Mouse (Mus musculus): Measurements from ENCODE around the gene Spaar.
"Not testable (repeated sequence)": the region's sequence is repeated elsewhere in the genome, so short reads cannot be mapped to it uniquely, and the experiment has no call there.

The Spaar gene

GRCm38 (mm10) chr4:43729126-43729525 is 708 bp upstream of the Spaar start:
- no peak for DNase-seq

GRCm38 (mm10) chr4:43730750-43731297 is 990 bp downstream of the Spaar start:
- DNase-seq, result no peak

DNA sequence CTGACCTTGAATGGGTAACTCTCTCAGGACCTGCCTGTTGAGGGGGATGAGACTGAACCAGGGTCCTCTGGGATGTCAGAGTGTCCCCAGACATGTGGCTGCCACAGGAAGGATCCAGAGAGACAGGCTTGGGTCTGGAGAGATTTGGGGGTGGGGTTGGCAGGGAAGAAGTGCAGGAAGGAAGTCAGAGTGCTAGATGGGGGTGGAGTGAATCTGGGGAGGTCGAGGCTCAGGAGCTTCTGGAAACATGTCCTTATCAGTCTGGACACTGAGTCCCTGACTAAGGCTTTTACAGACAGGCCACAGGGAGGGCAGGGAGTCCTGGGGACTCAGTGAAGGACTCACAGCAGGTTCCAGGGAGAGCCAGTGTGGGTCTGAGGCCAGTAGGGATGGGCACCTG is 2.3 kb downstream of the Spaar start:
- DNase-seq, result no peak

GRCm38 (mm10) chr4:43733186-43733585 is 3.4 kb downstream of the Spaar start:
- DNase-seq, result no peak

GRCm38 (mm10) chr4:43737144-43737543 is 7.3 kb downstream of the Spaar start:
- DNase-seq, result no peak

GRCm38 (mm10) chr4:43738989-43739674 is 9.3 kb downstream of the Spaar start:
- no peak for DNase-seq

- DNase-seq, result no peak
Observed at GRCm38 (mm10) chr4:43741526-43741925, 11.7 kb downstream of the Spaar start.

GRCm38 (mm10) chr4:43742637-43743036 is 12.8 kb downstream of the Spaar start:
- DNase-seq, result no peak

- no peak for DNase-seq
Observed at GRCm38 (mm10) chr4:43743099-43743498, 13.3 kb downstream of the Spaar start.

GRCm38 (mm10) chr4:43745187-43745586 is 15.4 kb downstream of the Spaar start:
- DNase-seq, result no peak

- no peak for DNase-seq
Observed at GRCm38 (mm10) chr4:43757213-43757612, 27.4 kb downstream of the Spaar start.

DNA sequence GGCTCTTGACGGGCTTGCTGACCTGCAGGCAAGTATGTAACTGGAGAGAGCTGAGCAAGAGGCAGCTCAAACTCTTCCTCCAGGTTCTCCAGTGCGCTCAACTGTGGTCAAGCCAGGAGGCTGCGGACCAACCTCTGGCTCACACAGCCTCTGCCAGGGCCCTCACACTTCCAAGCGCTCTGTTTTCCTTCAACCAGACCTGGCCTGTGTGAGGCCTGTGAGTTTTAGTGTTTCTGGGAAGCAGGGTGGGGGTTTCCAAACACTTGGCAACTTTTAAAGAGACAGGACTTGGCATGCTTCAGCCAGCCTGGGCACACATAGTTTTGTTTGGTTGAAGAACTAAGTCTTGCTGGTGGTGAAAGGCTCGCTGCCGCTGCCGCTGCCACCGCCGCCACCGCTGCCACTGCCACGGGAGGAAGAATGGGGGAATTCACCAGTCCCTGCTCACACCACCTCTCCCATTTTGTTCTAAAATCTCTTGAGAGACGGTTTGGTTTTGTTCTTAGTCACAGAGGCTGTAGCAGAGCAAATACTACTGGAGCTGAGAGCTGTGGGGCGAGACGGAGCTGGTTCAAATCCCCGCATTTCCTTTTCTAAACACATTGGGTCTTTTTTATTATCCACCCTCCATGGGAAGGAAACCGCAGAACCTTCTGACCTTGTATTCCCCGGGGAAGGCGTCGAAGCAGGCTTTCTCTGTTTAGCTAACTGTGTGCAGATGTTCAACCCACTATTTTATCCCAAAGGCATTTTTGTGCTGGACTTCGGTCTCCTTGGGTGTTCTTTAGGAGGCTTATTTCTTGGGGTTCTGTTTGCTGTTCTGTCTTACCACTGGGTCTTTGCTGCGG is 30.0 kb downstream of the Spaar start:
- no peak for DNase-seq

DNA sequence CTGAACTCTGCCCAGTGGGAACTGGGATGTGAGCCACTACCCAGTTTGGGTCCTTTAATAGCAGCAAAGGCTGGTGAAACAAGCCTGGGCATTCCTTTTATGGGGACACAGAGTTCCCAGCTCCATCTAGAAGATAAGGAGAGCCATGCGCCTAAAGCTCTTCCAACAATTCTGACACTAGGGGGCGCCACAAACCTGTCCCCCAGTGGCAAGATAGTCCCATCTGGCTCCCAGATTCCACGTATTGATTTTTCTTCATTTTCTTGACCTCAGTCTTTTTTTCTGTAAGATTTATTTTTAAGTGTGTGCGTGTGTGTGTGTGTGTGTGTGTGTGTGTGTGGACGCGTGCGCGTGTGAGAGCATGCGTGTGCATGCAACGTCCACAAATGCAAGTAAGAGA is 30.6 kb downstream of the Spaar start:
- DNase-seq, result no peak

DNA sequence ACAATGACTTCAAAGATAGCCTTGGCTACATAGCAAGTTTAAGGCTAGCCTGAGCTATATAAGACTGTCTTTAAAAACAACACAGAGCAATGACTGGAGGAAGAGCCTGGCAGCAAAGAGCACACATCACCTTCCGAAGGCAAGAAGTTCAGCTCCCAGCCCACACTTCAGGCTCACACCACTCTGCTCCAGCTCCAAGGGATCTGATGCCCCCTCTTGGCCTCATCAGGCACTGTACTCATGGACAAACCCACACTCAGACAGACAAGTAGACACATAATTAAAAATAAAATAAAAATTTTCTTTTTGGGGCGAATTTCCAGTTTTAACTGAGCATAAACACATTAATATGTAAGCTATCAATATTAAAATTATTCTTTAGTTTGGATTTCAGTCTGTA is 31.5 kb downstream of the Spaar start:
- DNase-seq, result no peak

DNA sequence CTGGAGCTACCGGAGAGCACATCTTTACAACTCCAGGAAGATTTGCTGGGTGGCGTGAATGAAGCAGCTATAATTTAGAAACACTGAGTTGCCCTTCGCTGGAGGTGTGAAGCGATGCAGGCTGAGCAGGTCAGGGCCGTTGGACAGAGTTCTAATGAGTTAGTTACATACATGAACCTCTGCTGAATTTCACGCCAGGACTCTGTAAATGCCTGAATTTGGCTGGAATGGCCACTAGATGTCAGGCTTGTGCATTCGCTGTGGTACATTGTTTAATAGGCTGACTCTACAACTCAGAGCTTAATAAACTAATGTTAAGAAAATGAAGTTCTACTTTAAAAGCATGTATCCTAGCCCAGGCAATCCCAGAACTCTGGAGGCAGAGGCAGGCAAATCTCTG is 33.6 kb downstream of the Spaar start:
- DNase-seq, result no peak

DNA sequence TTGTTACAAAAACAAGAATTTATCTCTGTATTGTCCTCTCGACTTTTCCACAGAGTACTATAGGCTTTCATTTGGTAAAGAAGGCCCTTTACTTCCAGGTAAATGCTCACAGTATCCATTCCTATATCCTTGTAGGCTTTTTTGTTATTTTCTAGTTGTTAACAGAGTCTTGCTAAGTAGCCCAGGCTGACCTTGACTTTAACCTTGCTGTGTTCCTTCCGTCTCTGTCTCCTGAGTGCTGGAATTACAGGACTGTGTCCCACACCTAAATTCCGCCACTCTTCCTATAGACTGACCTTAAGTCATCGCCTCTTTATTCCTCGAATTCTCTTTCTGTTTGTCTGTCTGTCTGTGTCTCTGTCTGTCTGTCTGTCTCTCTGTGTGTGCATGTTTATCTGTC is 38.5 kb downstream of the Spaar start:
- no peak for DNase-seq

DNA sequence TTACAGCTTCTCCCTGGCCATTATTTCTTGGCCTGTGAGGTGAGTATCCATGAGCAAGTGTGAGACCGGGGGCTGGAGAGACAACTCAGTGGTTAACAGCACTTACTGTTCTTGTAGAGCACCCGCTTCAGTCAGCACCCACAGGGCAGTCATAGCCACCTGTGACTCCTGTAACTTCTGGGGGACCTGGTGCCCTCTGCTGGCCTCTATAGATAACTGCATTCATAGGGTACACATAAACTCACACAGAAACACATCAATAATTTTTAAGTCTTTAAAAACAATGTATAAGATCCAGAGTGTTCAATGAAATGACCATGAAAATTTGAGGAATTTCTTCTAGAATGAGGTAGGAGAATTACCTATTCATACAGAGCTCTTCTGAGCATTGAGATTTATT is 39.5 kb downstream of the Spaar start:
- no peak for DNase-seq

GRCm38 (mm10) chr4:43770909-43771308 is 41.1 kb downstream of the Spaar start, which contains the start of gene Olfr159:
Olfr159 (minus strand) TSS chr4:43771009.
- DNase-seq, result no peak

- DNase-seq, result no peak
Observed at GRCm38 (mm10) chr4:43771626-43772025, 41.8 kb downstream of the Spaar start.

GRCm38 (mm10) chr4:43772304-43772703 is 42.5 kb downstream of the Spaar start:
- no peak for DNase-seq

DNA sequence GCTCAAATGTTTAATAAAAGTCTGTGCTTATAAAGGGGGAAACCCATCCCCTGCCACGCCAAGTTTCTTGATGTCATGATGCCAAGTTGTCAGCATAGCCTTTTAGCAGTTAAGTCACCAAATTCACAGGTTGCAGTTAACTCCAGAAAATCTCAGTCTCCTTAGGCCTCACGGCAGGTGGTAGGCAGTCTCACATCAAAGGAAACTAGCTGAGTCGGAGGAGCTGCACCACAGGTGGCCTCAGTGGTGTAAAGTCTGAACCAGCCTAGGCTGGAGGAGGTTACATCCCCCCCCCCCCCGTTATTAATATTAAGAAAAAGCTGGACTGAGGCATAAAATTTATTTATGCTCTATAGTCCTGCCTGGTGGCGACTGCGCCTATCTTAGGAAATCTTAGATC is 65.5 kb downstream of the Spaar start:
- DNase-seq, result no peak

DNA sequence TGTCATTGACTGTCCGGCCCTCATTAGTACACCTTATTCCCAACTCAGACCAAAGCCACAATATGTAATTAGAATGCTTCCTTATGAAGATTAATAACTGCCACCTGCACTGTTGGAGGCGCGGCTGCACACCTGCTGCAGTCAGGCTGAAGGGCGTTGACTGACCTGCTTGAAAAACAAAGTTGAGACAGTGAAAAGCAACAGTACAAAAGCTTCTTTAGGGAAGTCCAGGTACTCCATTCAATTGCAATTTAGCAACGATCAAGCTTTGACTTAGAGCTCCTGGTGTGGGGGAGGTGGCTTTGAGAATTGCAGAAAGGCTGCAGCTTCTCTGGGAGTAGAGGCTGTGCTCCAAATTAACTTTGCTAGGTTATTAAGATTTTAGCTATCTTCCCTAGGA is 66.0 kb downstream of the Spaar start:
- not testable (repeated sequence) for DNase-seq

DNA sequence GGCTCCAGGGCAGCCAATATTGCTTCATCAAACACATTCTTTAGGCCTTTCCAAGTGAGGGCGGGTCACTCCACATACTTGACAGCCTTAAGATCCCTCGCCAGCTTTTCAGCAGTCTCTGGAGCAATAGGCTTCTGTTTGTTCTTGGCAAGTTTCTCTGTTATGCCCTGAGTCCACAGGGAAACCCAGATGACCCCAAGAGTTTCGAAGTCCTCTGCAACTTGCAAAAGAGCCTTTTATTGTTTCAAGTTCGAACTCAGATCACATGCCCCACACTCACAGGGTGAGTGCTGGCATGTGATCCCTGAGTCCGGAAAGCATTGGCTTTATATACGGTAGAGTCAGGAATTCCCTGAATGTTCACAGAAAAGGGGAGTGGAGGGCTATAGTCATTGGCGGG is 69.1 kb downstream of the Spaar start:
- no peak for DNase-seq
